Comparison of ENCODE assay signal across 30 mouse cellular contexts in genomic region chr1:89913611-89914010, GRCm38 (mm10). TPM values are rescaled to one million over a fixed set of nuclear protein-coding genes. Genes with fewer than 3 reads are reported as not detected.
"Had no signal": no experiment of that assay in that cellular context is flagged by ENCODE, and none has a peak within 500 bp of the region (broad histone marks: within the 10 kb centered on the region; RNA-seq: fewer than 3 reads in every experiment).

No protein-coding gene starts in this region.

- H3K36me3 ChIP-seq: heart, embryonic 13.5 days; heart, embryonic 15.5 days; hindbrain, embryonic 13.5 days; hindbrain, embryonic 15.5 days; kidney, embryonic 15.5 days; limb, embryonic 10.5 days; limb, embryonic 12.5 days; liver, embryonic 12.5 days had no signal

- H3K4me2 ChIP-seq: heart, embryonic 11.5 days; heart, embryonic 13.5 days; heart, embryonic 15.5 days; hindbrain, embryonic 13.5 days; hindbrain, embryonic 15.5 days; kidney, embryonic 15.5 days; limb, embryonic 12.5 days; liver, embryonic 12.5 days had no signal

- H3K9ac ChIP-seq: heart, embryonic 13.5 days; heart, embryonic 15.5 days; hindbrain, embryonic 13.5 days; hindbrain, embryonic 15.5 days; kidney, embryonic 15.5 days; limb, embryonic 12.5 days; liver, embryonic 12.5 days had no signal

- DNase-seq: gastrocnemius, adult 2 months; gastrocnemius, postnatal 10 days; gastrocnemius, postnatal 25 days; heart, adult 11 months; heart, adult 2 months; heart, postnatal 14 days; heart, postnatal 36 days; kidney, adult 11 months; kidney, adult 2 months; kidney, adult 9 months; kidney, postnatal 14 days; kidney, postnatal 36 days had no signal

- ATAC-seq: hindbrain, postnatal 0 days; intestine, embryonic 16.5 days; liver, embryonic 12.5 days had no signal

- H3K27ac ChIP-seq: gastrocnemius, adult 2 months; heart, adult 2 months; heart, embryonic 13.5 days; heart, embryonic 15.5 days; hindbrain, embryonic 13.5 days; hindbrain, embryonic 15.5 days; hindbrain, postnatal 0 days; kidney, embryonic 15.5 days; kidney, postnatal 0 days; layer of hippocampus, adult 2 months; left cerebral cortex, adult 2 months; limb, embryonic 10.5 days; limb, embryonic 12.5 days; liver, embryonic 12.5 days had no signal

- H3K4me3 ChIP-seq: gastrocnemius, adult 2 months; heart, adult 2 months; heart, embryonic 13.5 days; heart, embryonic 15.5 days; hindbrain, embryonic 13.5 days; hindbrain, embryonic 15.5 days; kidney, embryonic 15.5 days; layer of hippocampus, adult 2 months; left cerebral cortex, adult 2 months; limb, embryonic 10.5 days; limb, embryonic 12.5 days; liver, embryonic 12.5 days had no signal

- H3K9me3 ChIP-seq: heart, embryonic 13.5 days; heart, embryonic 15.5 days; hindbrain, embryonic 13.5 days; hindbrain, embryonic 15.5 days; kidney, embryonic 15.5 days; limb, embryonic 10.5 days; liver, embryonic 12.5 days had no signal

- H3K4me1 ChIP-seq: heart, embryonic 13.5 days; heart, embryonic 15.5 days; kidney, embryonic 15.5 days; liver, embryonic 12.5 days had no signal

RNA-seq across cellular contexts. Expression of gene Gbx2, which starts 17.4 kb away (rescaled TPM):
- total RNA-seq: gastrocnemius, postnatal 10 days; gastrocnemius, postnatal 4 days; heart, postnatal 14 days; heart, postnatal 36 days had no signal
- polyA plus RNA-seq: frontal cortex, adult 2 months; heart, embryonic 15.5 days; heart, postnatal 0 days; intestine, embryonic 14.5 days; kidney, adult 2 months; kidney, postnatal 0 days; limb, embryonic 12.5 days had no signal
